In the genomic region with DNA sequence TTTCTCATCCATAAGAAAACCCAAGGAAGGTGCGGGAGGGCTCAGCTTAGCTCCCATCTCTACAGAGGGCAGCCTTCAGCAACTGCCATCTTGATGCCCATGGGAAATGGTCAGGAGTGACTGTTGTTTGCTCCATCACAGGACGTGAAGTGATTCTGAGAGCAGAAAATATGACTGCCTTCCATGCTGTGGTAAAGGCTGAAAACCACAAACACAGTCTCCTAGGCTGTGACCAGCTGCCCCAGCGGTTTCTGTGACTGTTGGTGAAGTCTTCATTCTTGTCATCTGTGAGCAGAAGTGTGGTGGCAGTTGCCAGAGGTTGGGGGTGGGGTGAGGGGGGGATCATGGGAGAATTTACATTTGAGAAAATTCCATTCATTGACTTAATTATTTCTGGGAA, we compare ENCODE assay signal across 18 mouse cellular contexts. TPM values are rescaled to one million over a fixed set of nuclear protein-coding genes. Genes with fewer than 3 reads are reported as not detected.
DNase-seq lines count a peak whose midpoint lies in the region; ATAC-seq and TF ChIP-seq lines count a peak whose summit lies in the region.
"Had no signal": no experiment of that assay in that cellular context is flagged by ENCODE, and none has a peak within 500 bp of the region (broad histone marks: within the 10 kb centered on the region; RNA-seq: fewer than 3 reads in every experiment).

No protein-coding gene starts in this region.

- H3K27me3 ChIP-seq in liver, postnatal 0 days (ENCODE audit: insufficient read depth, low read length) = peaks cover 16% of the 10 kb centered on the region
- peaks cover 21% of the 10 kb centered on the region; the same call in 1 of the 2 replicates for H3K27me3 ChIP-seq in liver, embryonic 12.5 days (replicated peaks)
- no peaks in the 10 kb centered on the region for H3K27me3 ChIP-seq in myocyte (ENCODE audit: control insufficient read depth, insufficient read depth, insufficient read length)
- H3K27me3 ChIP-seq: forebrain, embryonic 15.5 days; heart, embryonic 12.5 days; hindbrain, embryonic 15.5 days had no signal

- no peak for ATAC-seq in liver, postnatal 0 days
- no peak for ATAC-seq in liver, embryonic 12.5 days
- ATAC-seq in common myeloid progenitor, adult 5-6 weeks (replicated peaks; ENCODE audit: low read depth, poor library complexity, severe bottlenecking) = peak; percentile 87
- ATAC-seq: forebrain, embryonic 15.5 days; inflammation-experienced regulatory T-cells, adult 6 months had no signal

- no peak for TF ChIP-seq POLR2A in myocyte (IDR thresholded peaks at IDR 0.05; ENCODE audit: insufficient read length, low read depth)

- no peak overlapping the region for H3K9ac ChIP-seq in liver, postnatal 0 days (replicated peaks)
- H3K9ac ChIP-seq in liver, embryonic 12.5 days = no peak overlapping the region
- H3K9ac ChIP-seq: forebrain, embryonic 15.5 days; heart, embryonic 12.5 days; hindbrain, embryonic 15.5 days had no signal

- H3K79me2 ChIP-seq in myocyte (ENCODE audit: control insufficient read depth, insufficient read depth) = no peaks in the 10 kb centered on the region

- TF ChIP-seq EP300 in liver, postnatal 0 days (IDR thresholded peaks at IDR 0.05; ENCODE audit: low read depth) = no peak

- 37% methylated on average over 3 of the region's 3 CpGs for WGBS in liver, postnatal 0 days (ENCODE audit: insufficient replicate concordance)
- WGBS in liver, embryonic 12.5 days (ENCODE audit: insufficient replicate concordance) = 41% methylated on average over 3 of the region's 3 CpGs

- no peak for DNase-seq in liver, postnatal 0 days
- DNase-seq in ovary, adult 18-20 months (ENCODE audit: low spot score) = no peak
- no peak for DNase-seq in kidney, postnatal 10 days
- DNase-seq in layer of hippocampus, adult 8-10 months (ENCODE audit: low spot score in 2 of 2) = no peak
- DNase-seq: adrenal gland, adult 8-10 months; cerebellum, adult 18-20 months; cerebellum, adult 9-11 months; cerebellum, postnatal 36 days; gastrocnemius, postnatal 36 days; heart, adult 18-20 months had no signal

- H3K27ac ChIP-seq in liver, postnatal 0 days (ENCODE audit: low read depth) = peak overlapping the region; percentile 37; the same call in 1 of the 2 replicates
- H3K27ac ChIP-seq in liver, embryonic 12.5 days = no peak overlapping the region
- H3K27ac ChIP-seq: forebrain, embryonic 15.5 days; hindbrain, embryonic 15.5 days had no signal

- H3ac ChIP-seq in myocyte (ENCODE audit: control insufficient read depth, insufficient read length) = no peak overlapping the region

- H3K4me3 ChIP-seq in liver, postnatal 0 days (ENCODE audit: low read depth, low read length) = no peak overlapping the region
- no peak overlapping the region for H3K4me3 ChIP-seq in liver, embryonic 12.5 days
- H3K4me3 ChIP-seq in myocyte = no peak overlapping the region
- H3K4me3 ChIP-seq: forebrain, embryonic 15.5 days; heart, embryonic 12.5 days; hindbrain, embryonic 15.5 days had no signal

- H3K9me3 ChIP-seq in liver, postnatal 0 days (ENCODE audit: low read length) = no peaks in the 10 kb centered on the region
- H3K9me3 ChIP-seq in liver, embryonic 12.5 days (replicated peaks) = no peaks in the 10 kb centered on the region
- H3K9me3 ChIP-seq: forebrain, embryonic 15.5 days; heart, embryonic 12.5 days; hindbrain, embryonic 15.5 days had no signal

- H3K36me3 ChIP-seq in liver, postnatal 0 days (replicated peaks; ENCODE audit: insufficient read depth, low read length) = no peaks in the 10 kb centered on the region
- no peaks in the 10 kb centered on the region for H3K36me3 ChIP-seq in liver, embryonic 12.5 days
- H3K36me3 ChIP-seq in myocyte (ENCODE audit: control insufficient read depth, insufficient read depth) = no peaks in the 10 kb centered on the region
- H3K36me3 ChIP-seq: forebrain, embryonic 15.5 days; G1E; heart, embryonic 12.5 days; hindbrain, embryonic 15.5 days had no signal

- H3K4me1 ChIP-seq in liver, postnatal 0 days (ENCODE audit: insufficient read depth) = no peaks in the 10 kb centered on the region
- H3K4me1 ChIP-seq in liver, embryonic 12.5 days = no peaks in the 10 kb centered on the region
- H3K4me1 ChIP-seq: forebrain, embryonic 15.5 days; heart, embryonic 12.5 days; hindbrain, embryonic 15.5 days had no signal

- H3K4me2 ChIP-seq in liver, postnatal 0 days (ENCODE audit: low read depth, low read length) = no peak overlapping the region
- H3K4me2 ChIP-seq in liver, embryonic 12.5 days = no peak overlapping the region
- H3K4me2 ChIP-seq in myocyte (ENCODE audit: low read depth) = no peak overlapping the region
- H3K4me2 ChIP-seq: forebrain, embryonic 15.5 days; heart, embryonic 12.5 days; hindbrain, embryonic 15.5 days had no signal

- TF ChIP-seq CTCF in liver, postnatal 0 days (IDR thresholded peaks at IDR 0.05; ENCODE audit: low read depth) = no peak

TF ChIP-seq in myocyte, 11 proteins besides CTCF, POLR2A, EP300 and RAD21:
- TF ChIP-seq POLR2AphosphoS2 (IDR thresholded peaks at IDR 0.05; ENCODE audit: insufficient read length, low read depth) (no peak), MAX (IDR thresholded peaks at IDR 0.05; ENCODE audit: low read depth) (no peak), CEBPB (IDR thresholded peaks at IDR 0.05; ENCODE audit: insufficient read depth, poor library complexity, severe bottlenecking) (no peak), TCF12 (IDR thresholded peaks at IDR 0.05; ENCODE audit: insufficient read depth, poor library complexity, severe bottlenecking) (no peak), SRF (IDR thresholded peaks at IDR 0.05; ENCODE audit: control insufficient read depth, insufficient read length, low read depth) (no peak), USF1 (IDR thresholded peaks at IDR 0.05; ENCODE audit: low read depth) (no peak), MYOD1 (IDR thresholded peaks at IDR 0.05; ENCODE audit: control insufficient read depth in 1 of 3, insufficient read length in 2 of 3, low read depth in 2 of 3) (peak in 2 of 3 experiments; percentile 15 to 33), REST (IDR thresholded peaks at IDR 0.05; ENCODE audit: insufficient read depth, insufficient read length) (no peak), MYOG (IDR thresholded peaks at IDR 0.05; ENCODE audit: control insufficient read depth in 1 of 3, insufficient read depth in 1 of 3, insufficient read length in 2 of 3, low read depth in 2 of 3) (peak in 2 of 3 experiments; percentile 3 to 46), E2F4 (IDR thresholded peaks at IDR 0.05; ENCODE audit: insufficient read depth) (no peak), TCF3 (IDR thresholded peaks at IDR 0.05; ENCODE audit: insufficient read length, low read depth) (no peak)

RNA-seq across cellular contexts. Expression of a gene that starts 53.9 kb away (rescaled TPM):
- 1.1 and 1.4 TPM in 2 replicates for polyA plus RNA-seq in liver, postnatal 0 days (2015; fragmentation: Nextera tagmentation; extraction: Ambion mirVana)
- 0.58 and 0.59 TPM in 2 replicates for polyA plus RNA-seq in liver, embryonic 12.5 days (2016; fragmentation: Nextera tagmentation; extraction: Ambion mirVana)
- 2.1 and 5.5 TPM in 2 replicates for total RNA-seq in common myeloid progenitor, adult 5-6 weeks (2017)
- 84.3 TPM for polyA plus RNA-seq in myocyte (2012; fragmentation: generic; extraction: Trizol)
- 1 to 10 TPM; 5.8 to 8.6 (median 6.8) TPM for total RNA-seq in layer of hippocampus, adult 8-10 months (2022)
- total RNA-seq: G1E had no signal

Comparison
In these comparisons a context has a peak if more than half of its experiments do, and no peak if none do; other contexts are left out.
1. RNA of a gene that starts 53.9 kb away (polyA plus RNA-seq): 84.3 TPM in myocyte (single experiment); 1.1 to 1.4 TPM in liver, postnatal 0 days and 0.58 to 0.59 TPM in liver, embryonic 12.5 days; every median in the first group is over 10 times any median in the second.